Mouse (Mus musculus): Measurements from ENCODE around the gene Rcc2.

Gene Rcc2

DNA sequence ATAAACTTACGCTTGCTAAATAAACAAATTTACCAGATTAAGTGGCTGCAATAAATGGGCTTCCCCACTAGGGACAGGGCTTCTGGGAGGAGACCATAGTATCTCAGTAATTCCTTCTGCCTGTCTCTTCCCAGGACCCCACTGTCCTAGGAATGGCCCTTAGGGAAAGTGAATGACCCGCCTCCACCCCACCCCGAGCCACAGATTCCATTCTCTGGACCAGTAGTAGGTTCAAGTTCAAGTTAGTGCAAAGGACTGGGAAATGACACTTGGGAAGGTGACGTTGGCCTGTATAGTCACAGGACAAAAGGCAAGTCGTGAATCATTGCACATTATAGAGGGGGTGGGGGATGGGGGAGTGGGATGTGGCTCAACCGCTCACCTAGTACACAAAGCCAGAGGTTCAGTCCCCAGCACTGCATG is 15.4 kb upstream of the Rcc2 start:
- in situ Hi-C loops (cut with MboI, MseI), result no loop called here

DNA sequence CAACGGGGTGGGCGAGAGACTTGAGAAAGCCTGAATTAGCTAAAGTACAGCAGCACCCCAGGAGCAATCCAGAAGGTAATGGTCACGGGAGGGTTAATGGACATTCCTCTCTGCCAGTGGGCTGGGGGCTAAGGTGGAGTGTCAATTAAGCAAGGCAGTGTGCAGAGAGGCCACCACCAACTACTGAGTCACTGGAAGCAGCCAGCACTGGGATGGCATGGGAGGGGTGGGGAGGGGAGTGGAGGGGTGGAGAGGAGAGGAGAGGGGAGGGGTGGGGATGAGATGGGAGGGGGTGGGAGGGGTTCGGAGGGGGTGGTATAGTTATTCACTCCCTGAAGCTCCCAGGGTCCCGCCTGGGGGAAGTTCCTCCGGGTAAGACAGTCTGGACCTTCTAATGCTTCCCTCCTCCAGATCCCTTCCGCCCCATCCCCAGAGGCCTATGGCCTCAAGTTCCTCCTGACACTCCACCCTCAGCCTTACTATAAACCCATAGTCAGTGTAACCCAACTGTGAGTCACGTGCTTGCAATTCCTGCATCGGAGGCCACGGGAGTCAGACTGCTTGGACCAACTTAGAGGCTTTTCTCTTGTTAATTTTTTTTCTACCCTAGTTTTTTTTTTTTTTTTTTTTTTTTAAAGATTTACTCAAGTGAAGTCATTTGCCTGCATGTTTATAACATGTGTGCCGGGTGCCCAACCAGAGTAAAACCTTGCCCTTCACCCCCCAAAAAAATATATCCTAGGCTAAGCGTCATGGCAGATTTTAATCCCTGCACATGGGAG is 12.1 kb upstream of the Rcc2 start:
- in situ Hi-C loops (cut with MboI, MseI), result no loop called here

DNA sequence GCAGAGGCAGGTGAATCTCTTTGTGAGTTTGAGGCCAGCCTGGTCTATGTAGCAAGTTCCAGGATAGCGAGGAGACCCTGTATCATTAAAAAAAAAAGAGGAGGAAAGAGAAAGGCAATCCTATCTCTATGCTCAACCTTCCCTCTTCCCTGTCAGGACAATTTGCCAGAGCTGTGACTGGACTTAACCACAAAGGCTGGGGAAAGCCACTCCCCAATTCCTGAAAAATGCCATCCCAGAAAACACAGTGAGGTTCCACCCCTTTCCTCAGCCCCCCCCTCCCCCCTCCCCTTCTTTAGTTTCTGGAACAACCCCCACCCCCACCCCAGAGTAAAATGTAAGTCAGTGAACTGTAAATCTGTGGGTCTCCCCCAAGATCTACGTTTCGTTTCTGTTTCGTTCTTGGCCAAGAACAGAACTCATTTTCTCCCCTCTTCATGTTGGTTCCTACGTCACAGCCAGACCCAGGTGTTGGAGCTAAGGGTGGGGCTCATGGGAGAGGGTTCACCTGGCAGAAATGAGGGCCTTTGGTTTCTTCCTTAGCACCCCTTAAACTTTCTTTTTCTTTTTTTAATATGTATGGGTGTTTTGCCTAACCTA is 11.4 kb upstream of the Rcc2 start:
- in situ Hi-C loops (cut with MboI, MseI), result no loop called here

DNA sequence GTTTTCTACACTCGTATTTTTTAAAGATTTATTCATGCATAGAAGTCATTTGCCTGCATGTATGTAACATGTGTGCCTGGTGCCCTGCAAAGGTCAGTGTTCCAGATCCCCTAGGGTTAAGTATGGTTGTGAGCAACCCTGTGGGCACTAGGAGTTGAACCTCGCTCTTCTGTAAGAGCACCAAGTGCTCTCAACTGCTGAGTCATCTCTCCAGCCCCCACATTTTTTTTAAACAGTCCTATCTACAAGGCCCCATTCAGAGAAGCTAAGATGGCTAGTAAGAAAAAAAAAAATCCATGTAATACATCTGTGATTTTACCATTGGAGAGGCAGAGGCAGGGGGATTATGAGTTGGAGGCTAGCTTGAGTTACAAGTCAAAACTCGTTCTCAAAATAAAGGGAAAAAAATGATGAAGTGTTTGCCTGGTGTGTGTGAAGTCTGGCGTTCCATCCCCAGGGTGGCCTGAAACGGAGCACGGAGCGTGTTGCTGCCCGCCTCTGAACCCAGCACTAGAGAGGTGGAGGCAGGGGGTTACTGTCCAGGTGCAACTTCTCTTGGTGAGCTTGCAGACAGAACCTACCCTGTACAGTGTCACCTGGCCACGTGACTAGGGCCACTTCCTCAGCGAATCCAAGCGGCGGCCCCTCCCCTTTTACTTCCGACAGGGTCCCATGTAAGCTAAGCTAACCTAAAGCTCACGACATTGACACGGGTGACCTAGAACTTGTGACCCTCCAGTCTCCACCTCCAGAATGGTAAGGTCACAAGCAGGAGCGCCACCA is 10.3 kb upstream of the Rcc2 start:
- in situ Hi-C loops (cut with MboI, MseI), result no loop called here

DNA sequence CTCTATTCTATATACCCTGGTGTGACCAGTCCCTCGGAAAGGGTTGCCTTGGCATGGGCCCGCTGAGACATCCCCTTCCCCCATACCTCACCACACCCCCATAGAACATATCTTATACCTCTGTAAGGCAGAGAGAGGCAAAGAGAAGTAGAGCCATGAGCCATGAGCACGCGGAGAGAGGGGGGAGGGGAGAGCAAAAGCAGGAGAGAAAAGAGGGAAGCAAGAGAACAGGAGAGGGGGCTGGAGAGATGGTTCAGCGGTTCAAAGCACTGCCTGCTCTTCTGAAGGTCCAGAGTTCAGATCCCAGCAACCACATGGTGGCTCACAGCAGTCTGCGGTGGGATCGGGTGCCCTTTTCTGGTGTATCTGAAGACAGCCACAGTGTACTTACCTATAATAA is 8.9 kb upstream of the Rcc2 start:
- in situ Hi-C loops (cut with MboI, MseI), result no loop called here

DNA sequence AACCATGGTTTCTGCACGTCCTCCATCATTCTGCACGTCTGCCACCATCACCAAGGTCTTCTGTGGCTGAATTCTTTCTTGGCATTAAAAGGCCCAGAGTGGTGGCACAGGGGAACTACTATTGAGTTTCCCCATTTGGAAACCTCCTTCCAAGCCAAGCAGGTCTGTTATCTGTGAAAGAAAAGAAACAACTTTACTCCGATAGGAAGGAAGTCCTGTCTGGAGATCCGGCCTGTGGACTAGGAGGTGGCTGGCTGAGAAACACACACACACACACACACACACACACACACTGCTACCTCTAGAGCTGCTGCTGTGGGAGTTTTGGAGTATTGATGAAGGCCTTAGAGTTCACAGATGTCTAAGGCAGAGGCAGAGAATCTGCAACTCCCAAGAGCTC is 6.8 kb upstream of the Rcc2 start:
- in situ Hi-C loops (cut with MboI, MseI), result no loop called here

DNA sequence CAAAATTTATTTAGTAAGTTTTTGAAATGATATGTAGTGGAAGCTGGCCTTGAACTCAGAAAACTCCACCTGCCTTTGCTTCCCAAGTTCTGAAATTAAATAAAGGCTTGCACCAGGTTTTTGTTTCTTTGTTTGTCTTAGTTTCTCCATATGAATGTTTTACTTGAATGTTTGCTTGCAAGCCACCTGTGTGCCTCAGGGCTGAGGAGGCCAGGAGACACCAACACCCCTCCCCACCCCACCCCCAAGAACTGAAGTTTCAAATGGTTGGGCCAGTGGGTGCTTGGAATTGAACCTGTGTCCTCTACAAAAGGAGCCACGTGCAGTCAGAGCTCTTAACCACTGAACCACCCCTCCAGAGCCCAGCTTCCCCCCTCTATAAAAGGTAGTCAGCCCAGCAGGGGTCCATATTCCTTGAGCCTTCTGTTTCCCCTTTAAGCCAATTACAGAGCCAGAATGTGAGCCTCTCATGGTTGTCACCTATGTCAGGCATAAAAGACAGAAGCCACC is 5.7 kb upstream of the Rcc2 start:
- in situ Hi-C loops (cut with MboI, MseI), result no loop called here

DNA sequence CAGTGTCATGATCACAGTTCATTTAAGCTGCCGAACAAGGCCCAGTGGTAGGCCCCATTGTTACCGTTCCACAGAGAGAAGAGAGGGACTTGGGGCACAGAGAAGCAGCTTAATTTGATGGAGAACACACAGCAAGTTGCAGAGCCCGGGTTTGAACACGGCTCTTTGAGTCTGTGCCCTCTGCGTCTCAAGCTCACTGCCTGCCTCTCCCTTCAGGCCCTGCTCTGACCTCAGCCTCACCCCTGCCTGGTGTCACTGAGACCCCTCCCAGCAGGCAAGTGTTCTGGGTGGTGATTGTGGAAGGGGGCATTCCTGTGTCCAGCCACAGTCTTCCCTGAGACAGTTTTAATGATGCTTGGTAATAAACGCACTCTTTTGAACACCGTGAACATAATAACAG is 5.2 kb upstream of the Rcc2 start:
- in situ Hi-C loops (cut with MboI, MseI), result no loop called here

DNA sequence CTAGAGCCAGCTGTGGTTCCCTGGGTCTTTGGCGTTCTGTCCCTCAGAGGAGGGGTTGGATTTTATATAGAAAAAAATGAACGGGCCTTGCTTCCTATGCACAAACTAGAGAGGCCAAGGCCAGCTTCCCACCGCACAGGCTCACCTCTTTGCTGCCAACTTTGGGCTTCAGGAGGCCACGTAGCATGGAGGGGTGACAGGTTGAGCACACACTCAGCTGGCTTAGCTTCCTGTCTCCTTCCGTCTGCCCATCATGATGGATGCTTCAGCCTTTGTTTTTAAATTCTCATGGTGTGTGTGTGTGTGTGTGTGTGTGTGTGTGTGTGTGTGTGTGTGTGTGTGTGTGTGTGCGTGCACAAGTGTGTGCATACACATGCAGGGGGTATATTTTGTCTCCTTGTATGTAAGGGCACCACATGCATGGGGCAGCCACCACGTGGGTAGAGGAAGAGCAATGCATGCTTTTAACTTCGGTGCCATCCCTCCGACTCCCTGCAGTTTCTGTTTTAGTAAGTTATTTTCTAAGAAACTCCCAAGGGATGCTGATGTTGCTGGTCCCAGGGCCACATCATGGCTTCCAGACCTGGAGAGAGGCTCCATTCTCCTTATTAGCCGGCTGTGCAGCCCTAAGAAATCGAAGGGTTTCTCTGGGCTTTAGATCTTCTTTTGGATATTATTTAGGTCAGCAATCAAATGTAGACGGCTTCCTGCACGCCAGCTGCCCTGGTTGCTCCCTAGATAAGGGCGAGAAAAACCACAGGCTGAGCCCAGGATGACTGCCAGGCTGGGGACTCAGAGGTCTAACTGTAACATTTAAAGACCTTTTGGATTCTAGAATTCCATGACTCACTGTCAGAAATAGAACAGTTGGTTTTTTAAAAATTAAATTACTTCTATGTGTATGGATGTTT is 4.4 kb upstream of the Rcc2 start:
- in situ Hi-C loops (cut with MboI, MseI), result no loop called here

DNA sequence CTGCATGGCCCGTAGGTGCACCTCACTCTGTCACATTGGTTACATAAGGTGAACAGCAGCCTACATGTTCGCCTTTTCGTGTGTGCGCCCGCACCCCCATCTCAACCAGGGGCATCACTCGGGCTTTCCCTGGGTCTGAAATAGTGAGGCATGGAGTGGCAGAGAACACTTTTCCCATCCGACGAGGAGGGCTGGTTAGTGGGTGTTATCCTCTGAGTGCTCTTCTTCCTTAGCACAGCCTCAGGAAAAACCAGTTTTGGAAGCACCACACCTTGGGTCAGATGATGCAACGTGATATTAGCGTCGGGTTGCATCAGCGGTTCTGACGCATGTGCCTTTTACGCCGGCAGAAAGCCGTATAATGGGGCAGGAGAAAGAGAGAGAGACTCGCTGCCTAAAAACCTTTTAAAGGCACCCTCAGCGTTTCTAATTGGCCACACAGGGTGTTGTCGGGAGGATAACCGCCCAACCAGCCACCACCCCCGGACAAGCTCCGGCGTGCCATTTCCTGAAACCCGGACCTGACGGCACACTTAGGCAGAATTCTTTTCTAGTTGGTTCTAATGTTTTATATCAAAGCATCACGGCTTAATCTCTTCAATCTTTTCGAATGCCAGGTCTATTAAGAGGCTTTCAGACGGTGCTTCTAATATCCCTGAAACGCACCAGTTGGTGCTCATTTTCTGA is 757 bp upstream of the Rcc2 start:
- in situ Hi-C loops (cut with MboI, MseI), result loop anchor here in 1 of 2 experiments (25.0 kb wide), 1 partner anchor 838 kb away; the partner anchor contains the start of gene Spen

DNA sequence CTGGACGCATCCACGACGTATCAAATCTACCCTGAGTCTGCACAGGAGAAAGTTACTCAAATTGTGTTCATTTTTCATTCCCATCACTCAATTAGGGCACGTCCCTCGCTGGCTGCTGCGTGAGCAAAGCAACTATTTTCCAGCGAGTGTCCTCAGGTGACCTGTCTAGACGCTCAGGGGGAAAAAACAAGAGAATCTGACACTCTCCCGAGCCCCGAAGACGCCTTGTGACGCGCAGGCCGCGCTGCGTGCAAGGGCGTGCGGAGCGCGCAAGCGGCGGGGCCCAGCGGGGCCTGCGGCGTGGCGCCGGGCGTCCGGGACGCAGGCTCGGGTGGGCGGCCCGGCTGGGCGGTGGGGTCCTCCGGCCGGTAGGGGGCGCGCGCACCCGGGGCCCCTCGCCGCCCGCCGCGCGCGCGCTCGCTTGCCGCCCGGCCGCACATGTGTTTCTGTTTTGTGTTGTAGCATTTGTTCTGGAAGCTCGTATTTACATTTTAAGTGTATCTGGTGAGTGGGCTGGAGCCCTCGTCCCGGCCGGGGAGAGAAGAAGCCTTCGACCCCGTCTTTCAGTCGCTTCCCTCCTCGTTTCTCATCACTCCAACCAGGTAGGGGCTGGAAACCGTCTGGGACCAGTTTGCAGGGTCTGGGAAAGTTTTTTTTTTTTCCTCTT is 841 bp downstream of the Rcc2 start:
- in situ Hi-C loops (cut with MboI, MseI), result loop anchor here in 1 of 2 experiments (25.0 kb wide), 1 partner anchor 836 kb away; the partner anchor contains the start of gene Spen

DNA sequence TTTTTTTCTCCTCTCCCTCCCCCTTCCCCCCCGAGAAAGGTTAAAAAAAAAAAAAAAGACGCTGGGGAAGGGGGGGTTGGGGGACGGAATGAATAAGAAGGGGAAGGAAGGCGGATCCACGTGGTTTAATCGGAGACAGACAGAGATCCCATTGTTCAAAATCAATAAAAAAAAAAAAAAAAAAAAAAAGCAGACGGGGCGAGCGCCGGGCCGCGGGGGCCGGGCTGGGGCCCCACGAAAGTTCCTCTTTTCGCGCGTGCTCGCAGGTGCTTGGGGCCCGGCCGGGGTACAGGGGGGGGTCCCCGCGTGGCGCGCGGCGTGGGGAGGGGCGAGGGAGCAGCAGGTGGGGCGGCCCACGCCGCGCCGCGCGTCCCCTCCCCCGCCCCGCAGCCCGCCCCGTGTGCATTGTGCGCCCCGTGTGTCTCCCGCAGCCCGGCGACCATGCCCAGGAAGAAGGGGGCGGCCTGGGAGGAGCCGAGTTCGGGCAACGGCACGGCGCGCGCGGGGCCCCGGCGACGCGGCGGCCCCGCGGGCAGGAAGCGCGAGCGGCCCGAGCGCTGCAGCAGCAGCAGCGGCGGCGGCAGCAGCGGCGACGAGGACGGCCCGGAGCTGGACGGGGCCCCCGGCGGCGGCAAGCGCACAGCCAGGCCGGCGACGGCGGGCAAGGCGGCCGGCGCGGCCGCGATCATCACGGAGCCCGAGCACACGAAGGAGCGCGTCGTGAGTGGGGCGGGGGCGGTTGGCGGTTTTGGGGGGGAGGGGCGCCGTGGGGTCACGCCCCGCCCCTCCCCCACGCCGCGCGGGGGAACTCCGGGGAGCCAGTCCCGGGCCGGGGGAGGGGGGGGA is 1.6 kb downstream of the Rcc2 start:
- in situ Hi-C loops (cut with MboI, MseI), result loop anchor here in 1 of 2 experiments (25.0 kb wide), 1 partner anchor 835 kb away; the partner anchor contains the start of gene Spen

DNA sequence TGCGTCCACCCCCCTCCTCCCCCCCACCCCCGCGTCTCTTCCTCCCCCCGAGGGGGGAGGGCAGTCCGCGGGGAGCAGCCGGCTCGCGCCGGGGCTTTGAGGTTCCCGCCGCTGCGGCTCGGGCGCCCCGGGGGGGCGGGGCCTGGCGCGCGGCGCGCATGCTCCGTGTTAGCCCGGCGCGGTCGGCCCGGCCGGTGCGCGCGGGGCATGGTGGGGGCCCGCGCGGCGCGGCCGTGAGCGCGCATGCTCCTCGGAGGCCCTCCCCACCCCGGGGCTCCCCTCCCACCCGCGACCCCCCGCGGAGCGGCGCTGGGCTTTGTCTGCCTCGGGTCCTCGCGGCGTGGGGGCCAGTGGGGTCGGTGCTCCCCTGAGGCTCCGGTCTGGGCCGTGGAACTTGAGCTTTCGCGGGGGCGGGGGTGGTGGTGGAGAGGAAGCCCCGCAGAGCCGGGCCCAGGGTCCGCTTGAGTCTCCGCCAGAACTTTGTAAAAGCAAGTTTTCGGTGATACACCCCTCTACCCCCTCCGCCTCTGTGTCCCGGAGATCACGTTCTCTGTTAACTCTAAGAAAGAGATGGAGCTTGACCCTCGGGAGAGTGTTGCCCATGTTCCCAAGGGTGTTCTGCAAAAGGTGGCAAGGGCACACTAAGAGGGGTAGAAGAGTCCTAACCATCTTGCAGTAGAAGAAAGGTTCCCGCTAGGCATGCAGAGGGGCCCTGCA is 2.4 kb downstream of the Rcc2 start:
- in situ Hi-C loops (cut with MboI, MseI), result loop anchor here in 1 of 2 experiments (25.0 kb wide), 1 partner anchor 835 kb away; the partner anchor contains the start of gene Spen

DNA sequence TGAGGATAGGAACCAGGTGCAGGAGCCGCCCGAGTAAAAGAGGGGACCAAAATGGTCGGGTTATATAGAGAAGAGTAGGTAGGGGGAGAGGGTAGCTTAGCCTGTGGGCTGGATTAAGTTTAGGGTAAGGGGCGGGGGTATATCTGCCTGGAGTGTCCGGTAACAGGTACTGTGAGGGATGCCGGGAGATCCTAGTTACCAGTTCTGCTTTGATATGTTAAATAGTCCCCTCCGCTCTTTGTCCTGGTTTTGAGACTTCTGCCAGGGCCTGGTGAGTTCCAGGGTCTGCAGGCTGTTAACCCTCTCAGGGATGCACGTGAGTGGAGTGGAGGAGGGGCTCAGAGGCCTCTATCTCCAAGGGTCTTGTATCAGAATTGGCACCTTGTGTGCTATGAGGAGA is 3.3 kb downstream of the Rcc2 start:
- in situ Hi-C loops (cut with MboI, MseI), result loop anchor here in 1 of 2 experiments (25.0 kb wide), 1 partner anchor 834 kb away; the partner anchor contains the start of gene Spen

DNA sequence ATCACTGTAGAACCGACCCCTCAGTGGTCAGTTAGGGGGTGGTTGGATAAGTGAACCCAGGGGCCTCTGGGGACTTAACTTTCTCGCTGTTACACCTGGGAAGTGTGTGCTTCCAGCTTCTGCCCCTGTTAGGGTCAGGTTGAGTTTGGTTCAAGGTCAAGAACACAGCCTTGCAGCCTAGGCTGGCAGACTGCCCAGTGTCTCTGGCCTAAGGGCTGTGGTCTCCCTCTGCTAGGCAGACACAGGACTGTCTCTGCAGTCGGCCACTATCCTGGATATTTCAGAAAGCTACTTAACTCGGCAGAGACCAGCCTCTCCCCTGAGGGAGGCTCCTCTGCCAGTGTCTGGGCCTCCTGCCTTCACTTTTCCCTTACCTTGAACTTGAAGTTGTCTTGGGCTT is 3.8 kb downstream of the Rcc2 start:
- in situ Hi-C loops (cut with MboI, MseI), result loop anchor here in 1 of 2 experiments (25.0 kb wide), 1 partner anchor 833 kb away; the partner anchor contains the start of gene Spen

DNA sequence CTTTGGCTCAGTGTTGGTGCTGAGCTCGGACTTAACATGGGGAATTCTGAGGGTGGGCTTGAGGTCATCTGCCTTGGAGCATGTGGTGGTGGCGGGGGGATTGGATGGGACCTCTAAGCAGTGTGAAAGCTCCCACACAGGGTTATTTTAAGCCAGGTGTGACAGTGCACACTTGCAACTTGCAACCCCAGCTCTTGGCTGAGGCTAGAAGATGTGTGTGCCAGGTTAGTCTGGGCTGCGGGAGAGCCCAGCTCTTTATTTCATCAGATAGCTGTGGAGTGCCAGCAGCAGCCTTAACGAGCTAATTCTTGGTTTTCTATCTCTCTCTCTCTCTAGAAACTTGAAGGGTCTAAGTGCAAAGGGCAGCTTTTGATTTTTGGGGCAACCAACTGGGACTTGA is 7.3 kb downstream of the Rcc2 start:
- in situ Hi-C loops (cut with MboI, MseI), result loop anchor here in 1 of 2 experiments (25.0 kb wide), 1 partner anchor 830 kb away; the partner anchor contains the start of gene Spen

DNA sequence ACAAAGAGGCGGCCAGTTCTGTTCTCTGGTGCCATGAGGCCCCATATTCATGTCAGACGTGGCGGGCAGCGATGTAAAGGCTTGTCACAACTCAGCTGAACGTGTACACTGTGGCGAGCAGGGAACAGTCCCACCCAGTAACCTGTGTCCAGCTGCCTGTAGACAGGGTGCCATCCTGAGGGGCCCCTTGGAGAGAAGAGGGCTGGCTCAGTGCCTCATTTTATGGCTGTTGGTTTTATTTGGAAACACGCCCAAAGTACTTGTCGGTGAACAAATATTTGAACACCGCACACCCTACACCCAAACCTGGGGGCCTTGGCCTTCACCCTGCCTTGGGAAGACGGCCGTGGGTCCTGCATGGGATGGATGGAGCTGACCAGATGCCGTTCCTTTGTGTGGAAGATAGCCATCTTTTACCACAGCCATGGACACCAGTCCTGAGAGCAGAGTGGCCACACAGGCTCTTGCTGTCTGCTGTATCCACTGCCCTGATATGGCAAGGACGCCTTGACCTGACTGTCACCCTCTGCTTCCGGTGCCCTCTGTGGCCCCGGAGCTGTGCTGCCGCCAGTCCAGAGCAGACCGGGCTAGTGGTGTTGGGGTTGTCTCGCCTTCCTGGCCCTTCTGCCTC is 8.1 kb downstream of the Rcc2 start:
- in situ Hi-C loops (cut with MboI, MseI), result loop anchor here in 1 of 2 experiments (25.0 kb wide), 1 partner anchor 829 kb away; the partner anchor contains the start of gene Spen

Data from T-helper 17 cell (primary cell).